Mouse (Mus musculus): ENCODE results near the gene Wdtc1.
A peak's percentile ranks its signal among the peaks of the same experiment; 100 is the strongest.

Gene Wdtc1

GRCm38 (mm10) chr4:133252089-133252488 lies 101.2 kb downstream of the Wdtc1 start:
- no peak for DNase-seq (ENCODE audit: low spot score in 2 of 2)

- DNase-seq (ENCODE audit: low spot score in 2 of 2), result no peak
Observed at GRCm38 (mm10) chr4:133251214-133251613, 102.1 kb downstream of the Wdtc1 start.

- DNase-seq (ENCODE audit: low spot score in 2 of 2), result peak; percentile 61 to 67
Observed at GRCm38 (mm10) chr4:133250609-133251008, 102.7 kb downstream of the Wdtc1 start.

- no peak for DNase-seq (ENCODE audit: low spot score in 2 of 2)
Observed at GRCm38 (mm10) chr4:133247806-133248449, 105.4 kb downstream of the Wdtc1 start.

GRCm38 (mm10) chr4:133247072-133247471 lies 106.2 kb downstream of the Wdtc1 start:
- no peak for DNase-seq (ENCODE audit: low spot score in 2 of 2)

- DNase-seq (ENCODE audit: low spot score in 2 of 2), result no peak
Observed at GRCm38 (mm10) chr4:133244289-133244688, 109.0 kb downstream of the Wdtc1 start.

- no peak for DNase-seq (ENCODE audit: low spot score in 2 of 2)
Observed at GRCm38 (mm10) chr4:133243538-133243937, 109.7 kb downstream of the Wdtc1 start.

GRCm38 (mm10) chr4:133242710-133243109 lies 110.6 kb downstream of the Wdtc1 start:
- no peak for DNase-seq (ENCODE audit: low spot score in 2 of 2)
